Mouse (Mus musculus) cerebellum, adult 2 months (tissue): ENCODE results near the gene Gm8439. TPM values are rescaled to one million over a fixed set of nuclear protein-coding genes. Genes with fewer than 3 reads are reported as not detected.
A peak's percentile ranks its signal among the peaks of the same experiment; 100 is the strongest.

ENCODE experiments used
- DNase-seq, 2 experiments: peaks; one replicate each; pipeline ENCODE4 v3.0.0; 2021
- H3K27ac ChIP-seq: fragments of 200-500 bp; 2 replicates; pipeline ENCODE4 v1.5.1; 2012; ENCODE audit warnings: low read length, control low read depth, inconsistent platforms; ENCODE audit not compliant: insufficient read depth
- H3K27me3 ChIP-seq: fragments of 200-500 bp; 2 replicates; pipeline ENCODE4 v1.6.1; 2012; ENCODE audit warnings: inconsistent platforms, mild to moderate bottlenecking, low read length, moderate library complexity; ENCODE audit not compliant: control insufficient read depth, insufficient read depth
- H3K4me1 ChIP-seq: fragments of 200-500 bp; 2 replicates; pipeline ENCODE4 v1.6.1; 2011; ENCODE audit warnings: low read length; ENCODE audit not compliant: control insufficient read depth, insufficient read depth
- H3K4me3 ChIP-seq: fragments of 200-500 bp; replicated peaks from 2 replicates; pipeline ENCODE3; 2011; ENCODE audit warnings: mild to moderate bottlenecking, low read depth, low read length, control low read depth; ENCODE audit not compliant: insufficient read depth
- CTCF ChIP-seq: fragments of 200-500 bp; IDR thresholded peaks from 2 replicates; pipeline ENCODE4 v1.5.1; 2011; ENCODE audit warnings: low read depth, mild to moderate bottlenecking, control low read depth, low read length, moderate library complexity, borderline replicate concordance; ENCODE audit not compliant: insufficient read depth
- POLR2A ChIP-seq: fragments of 200-500 bp; IDR thresholded peaks from 2 replicates; pipeline ENCODE4 v1.6.1; 2011; ENCODE audit warnings: low read length, control low read depth, borderline replicate concordance; ENCODE audit not compliant: insufficient read depth
- WGBS: fragments of 180-500 bp; shearing (Covaris S2); methylation state at CpG from one replicate; pipeline ENCODE4 v1.1.7; 2018; 5-methylcytosine and 5-hydroxymethylcytosine counted together
- polyA plus RNA-seq: library from polyadenylated mRNA; depleted of rRNA; stranded (reverse); fragments of >200 nt; gene quantifications from 2 replicates; pipeline ENCODE4 v1.2.3, GENCODE M21; 2012; rRNA removed

Gene Gm8439
- polyA plus RNA-seq, 1 experiment = not detected

- TF ChIP-seq POLR2A = no peak
- TF ChIP-seq CTCF = no peak
- DNase-seq = peak; percentile 44 to 69
- Histone ChIP-seq H3K27me3 (no peaks in the 10 kb centered on the region), H3K27ac (no peak overlapping the region; the same call in 1 of the 2 replicates), H3K4me3 (no peak overlapping the region), H3K4me1 (peaks cover 4% of the 10 kb centered on the region; the same call in 1 of the 2 replicates)
- WGBS = 13% methylated on average over 2 of the region's 2 CpGs
Measured at GRCm38 (mm10) chr4:120635351-120635750, 46.8 kb downstream of the Gm8439 start.

DNA sequence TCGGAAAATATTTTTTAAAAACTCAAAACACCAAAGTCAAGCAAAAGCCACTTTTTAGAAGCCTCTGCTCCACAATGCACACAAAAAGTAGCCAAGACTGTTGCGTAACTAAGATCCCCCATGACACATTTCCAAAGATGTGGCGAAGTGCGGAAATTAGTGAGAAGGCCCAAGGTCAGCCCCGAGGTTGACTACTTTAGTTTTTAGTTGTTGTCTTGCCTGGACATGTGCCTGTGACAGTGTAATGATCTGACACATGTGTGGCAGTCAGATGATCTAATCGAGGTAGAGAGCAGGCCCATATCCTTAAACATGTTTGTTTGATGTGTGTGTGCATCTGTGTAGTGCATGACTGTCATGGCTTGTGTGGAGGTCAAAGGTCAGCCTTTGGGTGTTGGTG lies 53.4 kb downstream of the Gm8439 start:
- 92% methylated on average over 6 of the region's 6 CpGs for WGBS
- DNase-seq = no peak
- TF ChIP-seq CTCF (no peak), POLR2A (no peak)
- Histone ChIP-seq H3K4me3 (no peak overlapping the region), H3K27me3 (no peaks in the 10 kb centered on the region), H3K27ac (no peak overlapping the region), H3K4me1 (no peaks in the 10 kb centered on the region)

DNA sequence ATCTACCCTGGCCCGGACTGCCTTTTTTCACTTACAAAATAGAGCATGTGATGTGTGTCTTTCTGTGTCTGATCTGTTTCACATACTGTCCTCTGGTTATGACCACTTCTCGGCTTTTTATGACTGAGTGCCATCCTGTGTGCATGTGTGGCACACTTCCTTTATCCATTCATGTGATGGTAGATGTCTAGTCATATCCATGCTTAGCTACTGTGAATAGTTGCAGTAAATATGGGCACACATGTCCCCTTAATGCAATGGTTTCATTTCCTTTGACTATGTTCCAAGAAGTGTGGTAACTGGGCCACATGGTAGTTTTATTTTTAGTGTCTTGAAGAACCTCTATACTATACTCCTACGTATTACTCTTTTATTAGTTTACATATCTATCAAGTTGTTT lies 55.4 kb downstream of the Gm8439 start:
- peaks cover 8% of the 10 kb centered on the region; the same call in 1 of the 2 replicates for H3K4me1 ChIP-seq
- no peak for TF ChIP-seq CTCF
- TF ChIP-seq POLR2A = no peak
- WGBS = 77% methylated on average over 3 of the region's 3 CpGs
- no peak overlapping the region for H3K27ac ChIP-seq
- H3K27me3 ChIP-seq = no peaks in the 10 kb centered on the region
- no peak for DNase-seq
- H3K4me3 ChIP-seq = no peak overlapping the region

DNA sequence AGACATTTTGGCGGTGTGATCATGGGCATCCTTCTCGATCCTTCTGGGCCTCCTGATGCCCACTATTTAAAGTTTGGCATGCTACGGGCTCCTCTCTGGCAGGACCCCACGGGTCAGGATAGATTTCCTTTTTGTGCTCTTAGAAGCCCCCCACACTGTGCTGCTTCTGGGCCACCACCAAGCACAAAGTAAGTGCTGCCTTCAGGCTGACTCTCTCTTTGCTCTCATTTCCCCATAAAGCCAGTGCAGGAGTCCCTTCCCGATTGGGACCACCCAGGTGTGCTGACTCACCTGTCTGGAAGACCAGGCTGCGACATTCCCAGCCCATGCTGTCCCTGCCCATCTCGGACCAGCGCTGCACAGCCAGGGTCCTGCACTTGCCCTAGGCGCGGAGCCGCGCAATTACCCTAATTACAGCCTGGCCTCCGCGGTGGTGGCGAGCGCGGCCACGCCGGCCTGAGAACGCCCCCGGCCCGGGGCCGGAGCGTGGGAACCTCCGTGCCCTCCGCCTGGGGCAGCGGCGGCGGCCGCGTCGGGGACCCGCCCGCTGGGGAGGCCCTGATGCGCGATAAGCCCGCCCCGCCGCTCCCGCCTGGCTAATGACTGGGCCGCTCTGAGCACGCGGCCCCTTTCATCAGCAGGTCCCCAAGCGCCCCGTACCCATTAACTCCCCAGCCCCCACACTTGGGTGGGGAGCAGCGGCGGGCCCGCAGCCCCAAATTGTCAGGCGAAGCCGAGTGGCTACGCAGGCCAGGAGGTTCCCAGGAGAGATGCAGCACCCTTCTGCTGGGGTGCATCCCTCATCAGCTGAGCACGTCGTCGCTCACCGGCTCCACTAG lies 61.0 kb downstream of the Gm8439 start:
- peaks cover 13% of the 10 kb centered on the region; the same call in 1 of the 2 replicates for H3K4me1 ChIP-seq
- DNase-seq = peak; percentile 67 to 73
- H3K27ac ChIP-seq = peak overlapping the region; percentile 8; the same call in 1 of the 2 replicates
- WGBS = 4% methylated on average over 55 of the region's 55 CpGs
- TF ChIP-seq CTCF (no peak), POLR2A (peak; percentile 14; the same call in 1 of the 2 replicates)
- peak overlapping the region; percentile 63 for H3K4me3 ChIP-seq
- H3K27me3 ChIP-seq = no peaks in the 10 kb centered on the region

DNA sequence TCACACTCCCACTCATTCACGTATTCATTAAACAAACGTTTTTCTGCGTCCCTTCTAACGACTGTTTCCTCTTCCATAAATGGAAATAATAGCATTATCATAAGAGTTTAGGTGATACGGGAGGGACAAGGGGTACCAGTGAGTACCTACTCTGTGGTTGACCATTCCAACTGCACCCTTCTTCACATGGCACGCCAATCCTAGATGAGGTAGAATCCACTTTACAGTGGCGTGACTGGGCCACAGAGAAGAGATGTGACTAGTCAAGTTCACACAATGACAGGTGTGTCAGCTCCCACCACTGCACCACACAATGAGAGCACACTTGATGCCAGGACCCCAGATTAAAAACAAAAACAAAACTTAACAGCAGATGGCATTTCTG lies 61.7 kb downstream of the Gm8439 start:
- WGBS = 31% methylated on average over 7 of the region's 7 CpGs
- TF ChIP-seq POLR2A = no peak
- no peak for TF ChIP-seq CTCF
- Histone ChIP-seq H3K27ac (no peak overlapping the region), H3K27me3 (no peaks in the 10 kb centered on the region), H3K4me3 (peak overlapping the region; percentile 63), H3K4me1 (peaks cover 13% of the 10 kb centered on the region; the same call in 1 of the 2 replicates)
- peak in 1 of 2 experiments; percentile 35 for DNase-seq

DNA sequence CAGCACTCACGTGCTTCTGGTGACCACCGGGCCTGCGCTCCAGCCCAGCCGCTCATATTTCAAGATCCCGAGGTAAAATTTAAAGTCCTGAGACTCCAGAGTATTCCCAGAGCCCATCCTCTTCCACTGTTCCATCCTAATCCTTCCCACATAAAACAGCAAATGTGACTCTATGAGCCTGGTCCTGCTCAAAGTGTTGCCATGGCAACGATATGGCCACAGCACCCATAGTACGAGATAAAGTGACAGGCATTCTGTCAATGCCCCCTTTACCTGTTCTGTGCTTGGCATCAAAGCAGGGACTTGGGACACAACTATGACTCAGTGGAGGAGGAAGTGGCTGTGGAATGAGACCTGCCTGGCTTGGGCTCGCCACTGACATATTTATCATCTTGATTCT lies 67.4 kb downstream of the Gm8439 start:
- Histone ChIP-seq H3K4me3 (no peak overlapping the region), H3K4me1 (no peaks in the 10 kb centered on the region), H3K27me3 (no peaks in the 10 kb centered on the region), H3K27ac (no peak overlapping the region)
- no peak for DNase-seq
- 81% methylated on average over 8 of the region's 8 CpGs for WGBS
- no peak for TF ChIP-seq POLR2A
- TF ChIP-seq CTCF = no peak

Other genes with a start within 250 kb of the Gm8439 start
- gene Scmh1, start 183.5 kb upstream of the Gm8439 start, polyA plus RNA-seq = 80.1 and 84.8 TPM in 2 replicates
- 0.25 and 0.31 TPM in 2 replicates for gene Slfnl1, start 56.5 kb upstream of the Gm8439 start, polyA plus RNA-seq
- gene Ctps, start 18.5 kb upstream of the Gm8439 start, polyA plus RNA-seq = 28.8 and 29.7 TPM in 2 replicates
- 9.3 and 12.5 TPM in 2 replicates for gene Cited4, start 77.8 kb downstream of the Gm8439 start, polyA plus RNA-seq
- 12.4 and 15.2 TPM in 2 replicates for gene Kcnq4, start 159.9 kb downstream of the Gm8439 start, polyA plus RNA-seq
- gene Nfyc, start 242.8 kb downstream of the Gm8439 start, polyA plus RNA-seq = 150 and 172 TPM in 2 replicates